Mouse (Mus musculus) adrenal gland, postnatal 36 days (tissue): ENCODE measurements around the gene Mettl18. TPM values are rescaled to one million over a fixed set of nuclear protein-coding genes. Genes with fewer than 3 reads are reported as not detected.

Experiments
- DNase-seq, 2 experiments: peaks; one replicate each; pipeline ENCODE4 v3.0.0; 2021; ENCODE audit warnings: mixed read lengths in 1 of 2
- total RNA-seq, 2 experiments: library from RNA; stranded (reverse); gene quantifications; 2 replicates each; pipeline ENCODE4 v1.2.3; 2021

The Mettl18 gene
- total RNA-seq, 2 experiments from 2014 or later, result 2.6 to 2.8 TPM

- DNase-seq, result peak; percentile 35 to 47
Observed at GRCm38 (mm10) chr1:164043549-164043948, 48.9 kb downstream of the Mettl18 start.

Other genes starting within 250 kb of the Mettl18 start
- gene Kifap3, start 215.3 kb upstream of the Mettl18 start, total RNA-seq, result 10 to 100 TPM; 19.0 to 22.4 TPM
- 10 to 100 TPM; 15.8 to 18.1 TPM for gene Scyl3, start 65.8 kb upstream of the Mettl18 start, total RNA-seq
- gene BC055324, start 93 bp upstream of the Mettl18 start, total RNA-seq, result 1 to 10 TPM; 1.7 to 1.9 TPM
- gene Sele, start 53.3 kb downstream of the Mettl18 start, total RNA-seq, result 1 to 10 TPM; 4.1 to 4.7 TPM
- under 1 TPM; 0.46 to 0.66 TPM for gene Sell, start 67.1 kb downstream of the Mettl18 start, total RNA-seq
- gene Selp, start 120.4 kb downstream of the Mettl18 start, total RNA-seq, result 1 to 10 TPM in 1 of 2 experiments, under 1 TPM in 1; 0.79 to 2.0 TPM
- 10 to 100 TPM in 1 of 2 experiments, 1 to 10 TPM in 1; 2.3 to 10.6 TPM for gene F5, start 156.9 kb downstream of the Mettl18 start, total RNA-seq